Mouse (Mus musculus) heart, postnatal 0 days (tissue): Measurements from ENCODE around the gene Gprc5a.

Experiments used
- CTCF ChIP-seq: IDR thresholded peaks from 2 replicates; pipeline ENCODE4 v1.5.1; 2016; ENCODE audit warnings: antibody characterized with exemption, control low read depth, low read depth
- EP300 ChIP-seq: IDR thresholded peaks from 2 replicates; pipeline ENCODE4 v1.6.1; 2016; ENCODE audit warnings: antibody characterized with exemption, low read depth

- TF ChIP-seq CTCF (no peak), EP300 (no peak)
Measured at GRCm38 (mm10) chr6:135066795-135067445, 1.5 kb downstream of the Gprc5a start.
